ENCODE assay signal across 8 mouse cellular contexts in the genomic region with DNA sequence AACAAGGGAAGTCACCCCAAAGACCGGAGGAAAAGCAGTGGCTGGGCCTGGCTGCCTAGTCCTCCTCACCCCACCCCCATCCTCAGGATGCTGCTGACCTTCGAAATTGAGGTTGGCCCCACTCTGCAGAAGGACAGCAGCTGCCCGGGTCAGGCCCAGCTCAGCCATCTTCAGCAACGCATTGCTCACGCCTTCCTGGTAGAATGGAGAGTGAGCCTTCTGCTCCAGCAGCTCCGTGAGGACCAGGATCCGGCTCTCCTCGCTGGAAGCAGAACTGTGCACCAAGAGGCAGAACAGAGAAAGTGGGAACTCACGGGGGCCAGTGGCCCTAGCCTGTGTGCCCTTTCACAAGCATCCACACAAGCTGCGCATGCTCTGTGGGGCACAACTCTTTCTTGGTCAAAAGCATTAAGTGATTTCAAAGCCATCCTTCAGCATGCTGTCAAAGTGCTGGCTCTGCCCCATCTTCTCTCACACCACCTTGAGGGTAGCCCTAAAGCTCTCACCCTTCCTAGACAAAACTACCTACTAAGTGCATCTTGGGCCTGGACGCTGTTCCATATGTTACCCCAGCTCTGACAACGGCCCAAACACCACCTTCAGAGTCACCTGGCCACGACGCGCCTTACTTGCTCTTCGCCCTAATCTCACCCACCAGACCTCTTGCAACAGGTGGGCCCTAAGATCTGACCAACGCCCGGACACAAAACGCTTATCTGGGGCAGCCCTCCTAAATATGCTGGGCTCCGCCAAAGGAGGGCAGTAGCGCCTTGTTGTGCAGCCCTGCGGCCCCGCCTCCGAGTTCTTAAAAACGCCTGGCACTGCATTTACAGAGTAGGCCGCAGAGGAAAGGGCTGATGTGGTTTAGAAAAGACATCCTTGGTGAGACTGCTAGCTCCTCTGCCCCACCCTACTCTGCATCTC. TPM values are rescaled to one million over a fixed set of nuclear protein-coding genes. Genes with fewer than 3 reads are reported as not detected.
A peak's percentile ranks its signal among the peaks of the same experiment; 100 is the strongest.
DNase-seq lines count a peak whose midpoint lies in the region; ATAC-seq lines count a peak whose summit lies in the region.

No protein-coding gene starts in this region.

- no peaks in the 10 kb centered on the region; the same call in 1 of the 2 replicates for H3K27me3 ChIP-seq in erythroblast, embryonic 14.5 days (ENCODE audit: control insufficient read depth)
- no peaks in the 10 kb centered on the region for H3K27me3 ChIP-seq in hindbrain, embryonic 13.5 days

- no peak for ATAC-seq in hindbrain, embryonic 13.5 days (ENCODE audit: low FRiP score)
- ATAC-seq in megakaryocyte, adult 5-6 weeks (ENCODE audit: poor library complexity, severe bottlenecking): peak; percentile 48

- intact Hi-C loops in left cerebral cortex, postnatal 14 days (cut with DNase I): no loop called here

- WGBS in hindbrain, embryonic 13.5 days: 36% methylated on average over 26 of the region's 26 CpGs

- peak overlapping the region; percentile 97 for H3K4me2 ChIP-seq in hindbrain, embryonic 13.5 days

- H3K4me3 ChIP-seq in erythroblast, embryonic 14.5 days (replicated peaks): peak overlapping the region; percentile 74
- H3K4me3 ChIP-seq in hindbrain, embryonic 13.5 days: peak overlapping the region; percentile 99

- peaks cover 51% of the 10 kb centered on the region for H3K36me3 ChIP-seq in erythroblast, embryonic 14.5 days (ENCODE audit: control insufficient read depth)
- H3K36me3 ChIP-seq in hindbrain, embryonic 13.5 days: peaks cover 48% of the 10 kb centered on the region

- peaks cover 63% of the 10 kb centered on the region for H3K4me1 ChIP-seq in erythroblast, embryonic 14.5 days (ENCODE audit: control insufficient read depth)
- peaks cover 37% of the 10 kb centered on the region for H3K4me1 ChIP-seq in hindbrain, embryonic 13.5 days (replicated peaks)

- peak overlapping the region; percentile 80 for H3K27ac ChIP-seq in hindbrain, embryonic 13.5 days

- peak overlapping the region; percentile 97 for H3K9ac ChIP-seq in hindbrain, embryonic 13.5 days

- H3K9me3 ChIP-seq in erythroblast, embryonic 14.5 days (ENCODE audit: control insufficient read depth, low read length): no peaks in the 10 kb centered on the region
- H3K9me3 ChIP-seq in hindbrain, embryonic 13.5 days: no peaks in the 10 kb centered on the region

- DNase-seq in adrenal gland, adult (ENCODE audit: inconsistent age in 2 of 2, low spot score in 1 of 2): peak; percentile 60 to 84
- no peak for DNase-seq in adrenal gland, postnatal 4 days (ENCODE audit: low spot score in 2 of 2)
- peak; percentile 78 for DNase-seq in T-cell, adult 2 months (ENCODE audit: low spot score)
- peak; percentile 65 to 76 for DNase-seq in left cerebral cortex, postnatal 14 days (ENCODE audit: low spot score in 2 of 2)
- peak; percentile 76 for DNase-seq in spleen, adult 12 weeks (ENCODE audit: low spot score)

RNA-seq across cellular contexts. Expression of a gene that starts 3.0 kb away (rescaled TPM):
- 10 to 100 TPM; 28.9 to 32.0 TPM for total RNA-seq in adrenal gland, postnatal 4 days (2021)
- polyA plus RNA-seq in erythroblast, embryonic 14.5 days (2012): 16.3 and 18.5 TPM in 2 replicates
- 38.3 and 41.0 TPM in 2 replicates for polyA plus RNA-seq in hindbrain, embryonic 13.5 days (2015; fragmentation: Nextera tagmentation; extraction: Ambion mirVana)
- total RNA-seq in left cerebral cortex, postnatal 14 days (2021): 10 to 100 TPM; 30.7 to 35.9 TPM
- 4.3 and 6.1 TPM in 2 replicates for total RNA-seq in megakaryocyte, adult 5-6 weeks (2015)
- 12.6 and 17.1 TPM in 2 replicates for total RNA-seq in megakaryocyte, adult 5-6 weeks (2017)

RNA-seq across cellular contexts. Expression of a gene that starts 7.7 kb away (rescaled TPM):
- total RNA-seq in adrenal gland, postnatal 4 days (2021): 1 to 10 TPM; 2.8 to 3.3 TPM
- polyA plus RNA-seq in erythroblast, embryonic 14.5 days (2012): not detected in 2 replicates
- 3.0 and 3.8 TPM in 2 replicates for polyA plus RNA-seq in hindbrain, embryonic 13.5 days (2015; fragmentation: Nextera tagmentation; extraction: Ambion mirVana)
- 1 to 10 TPM; 2.3 to 3.3 TPM for total RNA-seq in left cerebral cortex, postnatal 14 days (2021)
- not detected in 2 replicates for total RNA-seq in megakaryocyte, adult 5-6 weeks (2015)
- total RNA-seq in megakaryocyte, adult 5-6 weeks (2017): not detected in 2 replicates

RNA-seq across cellular contexts. Expression of a gene that starts 19.5 kb away (rescaled TPM):
- total RNA-seq in adrenal gland, postnatal 4 days (2021): 10 to 100 TPM; 43.1 to 44.4 TPM
- 1.8 TPM in 2 replicates for polyA plus RNA-seq in erythroblast, embryonic 14.5 days (2012)
- polyA plus RNA-seq in hindbrain, embryonic 13.5 days (2015; fragmentation: Nextera tagmentation; extraction: Ambion mirVana): 108 and 115 TPM in 2 replicates
- 10 to 100 TPM; 39.6 to 40.7 TPM for total RNA-seq in left cerebral cortex, postnatal 14 days (2021)
- 4.1 and 9.5 TPM in 2 replicates for total RNA-seq in megakaryocyte, adult 5-6 weeks (2015)
- 7.9 TPM in 2 replicates for total RNA-seq in megakaryocyte, adult 5-6 weeks (2017)

RNA-seq across cellular contexts. Expression of a gene that starts 23.6 kb away (rescaled TPM):
- total RNA-seq in adrenal gland, postnatal 4 days (2021): 1 to 10 TPM; 1.2 to 1.9 TPM
- not detected in 2 replicates for polyA plus RNA-seq in erythroblast, embryonic 14.5 days (2012)
- polyA plus RNA-seq in hindbrain, embryonic 13.5 days (2015; fragmentation: Nextera tagmentation; extraction: Ambion mirVana): 1.7 and 2.4 TPM in 2 replicates
- 1 to 10 TPM; 2.4 to 3.6 TPM for total RNA-seq in left cerebral cortex, postnatal 14 days (2021)
- not detected in 2 replicates for total RNA-seq in megakaryocyte, adult 5-6 weeks (2015)
- 0.45 TPM in 1 of 2 replicates, not detected in the other for total RNA-seq in megakaryocyte, adult 5-6 weeks (2017)

Comparison
In these comparisons a context has a peak if more than half of its experiments do, and no peak if none do; other contexts are left out.
1. DNase-seq: peak in adrenal gland, adult (2 of 2), T-cell, adult 2 months (single experiment), left cerebral cortex, postnatal 14 days (2 of 2) and spleen, adult 12 weeks (single experiment); none in adrenal gland, postnatal 4 days (0 of 2).